Mouse (Mus musculus) midbrain, embryonic 16.5 days (tissue): ENCODE measurements around the gene Dnajb12. TPM values are rescaled to one million over a fixed set of nuclear protein-coding genes. Genes with fewer than 3 reads are reported as not detected.
A peak's percentile ranks its signal among the peaks of the same experiment; 100 is the strongest.

ENCODE experiments used
- ATAC-seq: fragments of 200-750 bp; cut with Nextera tagmentation; 2 replicates; pipeline ENCODE4 v1.8.0; 2017; ENCODE audit warnings: moderate TSS enrichment
- H3K27ac ChIP-seq: fragments of 300-500 bp; sonication (generic); 2 replicates; pipeline ENCODE4 v1.5.1; 2014; ENCODE audit warnings: mild to moderate bottlenecking, low read length, mixed read lengths
- H3K27me3 ChIP-seq: fragments of 300-500 bp; sonication (generic); 2 replicates; pipeline ENCODE4 v1.6.1; 2014; ENCODE audit warnings: low read depth, low read length, mixed read lengths; ENCODE audit not compliant: control insufficient read depth, insufficient read depth
- H3K36me3 ChIP-seq: fragments of 300-500 bp; sonication (generic); 2 replicates; pipeline ENCODE4 v1.6.1; 2014; ENCODE audit warnings: mild to moderate bottlenecking, low read length, moderate library complexity, mixed read lengths; ENCODE audit not compliant: control insufficient read depth, insufficient read depth
- H3K4me1 ChIP-seq: fragments of 300-500 bp; sonication (generic); 2 replicates; pipeline ENCODE4 v1.6.1; 2014; ENCODE audit warnings: mild to moderate bottlenecking, low read length, mixed read lengths; ENCODE audit not compliant: control insufficient read depth, insufficient read depth
- H3K4me2 ChIP-seq: fragments of 300-500 bp; sonication (generic); 2 replicates; pipeline ENCODE4 v1.6.1; 2014; ENCODE audit warnings: mild to moderate bottlenecking, low read length, mixed read lengths
- H3K4me3 ChIP-seq: fragments of 300-500 bp; sonication (generic); 2 replicates; pipeline ENCODE4 v1.5.1; 2014; ENCODE audit warnings: low read depth, mild to moderate bottlenecking, low read length, moderate library complexity, mixed read lengths
- H3K9ac ChIP-seq: fragments of 300-500 bp; sonication (generic); 2 replicates; pipeline ENCODE4 v1.6.1; 2014; ENCODE audit warnings: low read depth, low read length, mixed read lengths
- H3K9me3 ChIP-seq: fragments of 300-500 bp; sonication (generic); replicated peaks from 2 replicates; pipeline ENCODE4 v1.6.1; 2014; ENCODE audit warnings: mild to moderate bottlenecking, low read length, mixed read lengths; ENCODE audit not compliant: control insufficient read depth, poor library complexity, severe bottlenecking
- WGBS: fragments of 180-500 bp; shearing (Covaris S2); extraction: QIAGEN DNeasy Blood & Tissue Kit; methylation state at CpG from one replicate; pipeline ENCODE4 v1.1.7; 2014; 5-methylcytosine and 5-hydroxymethylcytosine counted together
- polyA plus RNA-seq: library from polyadenylated mRNA; unstranded; fragments of >200 nt; fragmentation: Nextera tagmentation; extraction: Ambion mirVana; gene quantifications from 2 replicates; pipeline ENCODE4 v1.2.1, GENCODE M21; 2015

Gene Dnajb12
- polyA plus RNA-seq, 1 experiment from 2014 or later = 18.5 TPM

- H3K4me1 ChIP-seq = peaks cover 59% of the 10 kb centered on the region
- H3K27me3 ChIP-seq = no peaks in the 10 kb centered on the region
These were observed 19.6 kb downstream of the Dnajb12 start for GRCm38 (mm10) chr10:59898935-59899334.

GRCm38 (mm10) chr10:59899341-59900173 is 20.2 kb downstream of the Dnajb12 start:
- peaks cover 7% of the 10 kb centered on the region; the same call in 1 of the 2 replicates for H3K36me3 ChIP-seq
- no peaks in the 10 kb centered on the region for H3K9me3 ChIP-seq
- H3K27ac ChIP-seq = peak overlapping the region; percentile 97
- no peaks in the 10 kb centered on the region for H3K27me3 ChIP-seq
- peaks cover 59% of the 10 kb centered on the region for H3K4me1 ChIP-seq
- WGBS = 5% methylated on average over 21 of the region's 21 CpGs
- H3K4me2 ChIP-seq = peak overlapping the region; percentile 37
- peak overlapping the region; percentile 66 for H3K9ac ChIP-seq
- H3K4me3 ChIP-seq = no peak overlapping the region
- ATAC-seq = peak; percentile 93

More at GRCm38 (mm10) chr10:59898935-59899334, 19.6 kb downstream of the Dnajb12 start:
- peak; percentile 0; the same call in 1 of the 2 replicates for ATAC-seq
- Histone ChIP-seq H3K36me3 (peaks cover 12% of the 10 kb centered on the region; the same call in 1 of the 2 replicates), H3K27ac (peak overlapping the region; percentile 97), H3K9me3 (no peaks in the 10 kb centered on the region), H3K9ac (peak overlapping the region; percentile 66), H3K4me2 (no peak overlapping the region), H3K4me3 (no peak overlapping the region)
- 17% methylated on average over 2 of the region's 2 CpGs for WGBS

GRCm38 (mm10) chr10:59900174-59900435 is 20.7 kb downstream of the Dnajb12 start:
- 32% methylated on average over 4 of the region's 4 CpGs for WGBS
- H3K4me3 ChIP-seq = no peak overlapping the region
- peaks cover 56% of the 10 kb centered on the region for H3K4me1 ChIP-seq
- no peaks in the 10 kb centered on the region for H3K27me3 ChIP-seq
- peak overlapping the region; percentile 37 for H3K4me2 ChIP-seq
- peak overlapping the region; percentile 66 for H3K9ac ChIP-seq
- H3K36me3 ChIP-seq = peaks cover 7% of the 10 kb centered on the region; the same call in 1 of the 2 replicates
- H3K27ac ChIP-seq = peak overlapping the region; percentile 97
- H3K9me3 ChIP-seq = no peaks in the 10 kb centered on the region
- no peak for ATAC-seq

DNA sequence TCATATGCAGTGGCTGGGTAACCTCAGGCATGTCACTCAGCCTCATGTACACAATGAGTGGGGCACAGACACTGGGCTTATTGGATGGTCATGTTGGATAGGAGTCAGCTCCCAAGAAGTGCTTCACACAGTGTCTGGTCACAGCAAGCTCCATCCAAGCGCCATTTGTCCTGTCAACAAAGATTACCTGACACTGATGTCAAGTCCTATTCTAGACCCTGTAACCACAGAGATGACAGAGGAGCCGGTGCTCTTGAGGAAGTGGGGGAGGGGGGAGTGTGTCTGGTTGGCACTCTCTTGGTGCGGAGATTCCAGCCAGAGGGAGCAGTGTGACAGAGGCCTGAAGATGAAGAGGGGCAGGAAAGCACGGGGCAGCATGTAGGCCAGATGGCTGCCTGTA is 21.6 kb downstream of the Dnajb12 start:
- Histone ChIP-seq H3K9ac (no peak overlapping the region), H3K4me2 (no peak overlapping the region), H3K4me3 (no peak overlapping the region), H3K4me1 (peaks cover 55% of the 10 kb centered on the region), H3K9me3 (no peaks in the 10 kb centered on the region), H3K36me3 (peaks cover 2% of the 10 kb centered on the region; the same call in 1 of the 2 replicates), H3K27me3 (no peaks in the 10 kb centered on the region), H3K27ac (peak overlapping the region; percentile 97)
- WGBS = 31% methylated on average over 4 of the region's 4 CpGs
- no peak for ATAC-seq

- no peak overlapping the region for H3K9ac ChIP-seq
- no peak overlapping the region for H3K4me3 ChIP-seq
- no peak for ATAC-seq
- no peak overlapping the region for H3K4me2 ChIP-seq
- no peaks in the 10 kb centered on the region for H3K27me3 ChIP-seq
- H3K36me3 ChIP-seq = no peaks in the 10 kb centered on the region; the same call in 1 of the 2 replicates
- WGBS = 91% methylated on average over 1 of the region's 1 CpGs
- H3K9me3 ChIP-seq = no peaks in the 10 kb centered on the region
- H3K4me1 ChIP-seq = peaks cover 50% of the 10 kb centered on the region
- no peak overlapping the region; the same call in 1 of the 2 replicates for H3K27ac ChIP-seq
These were observed 22.1 kb downstream of the Dnajb12 start for GRCm38 (mm10) chr10:59901463-59901862.

DNA sequence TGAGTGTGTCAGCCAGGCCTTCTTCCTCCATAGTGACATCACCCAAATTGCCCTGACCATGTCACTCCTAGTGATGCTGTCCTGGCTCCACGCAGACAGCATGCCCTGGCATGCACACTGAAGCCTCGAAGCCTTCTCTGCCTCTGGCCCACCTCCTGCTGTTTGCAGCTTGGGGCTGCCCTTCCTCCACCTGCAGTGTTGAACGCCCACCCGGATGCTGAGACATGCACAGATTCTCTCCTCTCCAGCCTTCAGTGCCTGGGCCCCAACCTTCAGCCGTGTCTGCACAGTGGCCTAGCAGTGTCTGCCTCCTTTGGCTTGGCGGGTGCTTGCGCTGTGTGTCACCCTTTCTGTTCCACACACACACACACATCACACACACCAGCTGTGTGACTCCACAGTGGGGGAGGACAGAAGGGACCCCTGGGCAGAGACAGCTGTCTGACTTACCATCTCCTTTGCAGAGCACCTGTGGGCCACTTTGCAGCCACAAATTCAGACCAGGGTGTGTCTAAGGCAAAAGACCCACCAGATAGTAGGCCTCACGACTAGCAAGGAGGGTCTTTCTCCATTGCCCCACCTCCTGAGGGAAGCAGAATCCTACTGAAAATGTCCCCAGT is 22.7 kb downstream of the Dnajb12 start:
- Histone ChIP-seq H3K4me1 (peaks cover 44% of the 10 kb centered on the region), H3K9ac (0 out of 2 replicates have a peak overlapping the region, but pooled peaks have one; percentile 8), H3K27ac (no peak overlapping the region; the same call in 1 of the 2 replicates), H3K4me2 (no peak overlapping the region), H3K36me3 (no peaks in the 10 kb centered on the region), H3K9me3 (no peaks in the 10 kb centered on the region), H3K4me3 (no peak overlapping the region), H3K27me3 (no peaks in the 10 kb centered on the region)
- WGBS = 71% methylated on average over 8 of the region's 8 CpGs
- ATAC-seq = no peak

- Histone ChIP-seq H3K9me3 (no peaks in the 10 kb centered on the region), H3K4me2 (no peak overlapping the region), H3K4me3 (no peak overlapping the region), H3K27me3 (no peaks in the 10 kb centered on the region), H3K36me3 (no peaks in the 10 kb centered on the region), H3K4me1 (peaks cover 39% of the 10 kb centered on the region), H3K9ac (no peak overlapping the region), H3K27ac (no peak overlapping the region)
- 72% methylated on average over 8 of the region's 8 CpGs for WGBS
- no peak for ATAC-seq
These were observed 23.2 kb downstream of the Dnajb12 start for GRCm38 (mm10) chr10:59902606-59902990.

DNA sequence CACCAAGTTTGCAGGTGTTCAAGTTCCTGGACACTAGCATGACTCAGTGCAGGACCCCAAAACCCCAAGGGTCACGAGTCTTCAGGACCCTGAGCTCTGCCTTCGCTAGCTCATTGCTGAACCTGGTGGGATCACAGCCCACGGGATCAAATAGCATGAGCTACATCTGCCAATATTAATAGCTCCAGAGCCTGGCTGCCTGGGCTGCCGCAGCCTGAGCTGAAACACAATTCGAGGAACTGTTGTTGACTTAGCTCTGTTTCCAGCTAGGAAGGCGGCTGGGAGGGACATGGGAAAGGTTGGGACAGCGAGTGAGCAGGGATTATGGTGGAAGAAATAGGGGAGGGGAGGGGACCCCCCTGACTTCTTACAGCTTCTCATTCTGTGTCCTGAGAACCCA is 23.8 kb downstream of the Dnajb12 start:
- Histone ChIP-seq H3K4me3 (no peak overlapping the region), H3K36me3 (no peaks in the 10 kb centered on the region), H3K27ac (0 out of 2 replicates have a peak overlapping the region, but pooled peaks have one; percentile 23), H3K9ac (no peak overlapping the region), H3K9me3 (no peaks in the 10 kb centered on the region), H3K4me1 (peaks cover 37% of the 10 kb centered on the region), H3K4me2 (no peak overlapping the region), H3K27me3 (no peaks in the 10 kb centered on the region)
- ATAC-seq = no peak
- 52% methylated on average over 7 of the region's 7 CpGs for WGBS

- WGBS = 72% methylated on average over 3 of the region's 3 CpGs
- Histone ChIP-seq H3K9me3 (no peaks in the 10 kb centered on the region), H3K4me3 (no peak overlapping the region), H3K4me2 (no peak overlapping the region), H3K27ac (no peak overlapping the region), H3K36me3 (no peaks in the 10 kb centered on the region), H3K27me3 (no peaks in the 10 kb centered on the region), H3K4me1 (peaks cover 21% of the 10 kb centered on the region), H3K9ac (no peak overlapping the region)
- ATAC-seq = no peak
These were observed 27.8 kb downstream of the Dnajb12 start for GRCm38 (mm10) chr10:59907080-59907609.
